Mouse (Mus musculus) myocyte (in vitro differentiated cells): ENCODE data around the gene Dvl3. TPM values are rescaled to one million over a fixed set of nuclear protein-coding genes. Genes with fewer than 3 reads are reported as not detected.
A peak's percentile ranks its signal among the peaks of the same experiment; 100 is the strongest.

Experiments
- H3K27me3 ChIP-seq: one replicate; pipeline ENCODE4 v1.6.1; 2011; ENCODE audit not compliant: control insufficient read depth, insufficient read depth, insufficient read length
- H3K36me3 ChIP-seq: one replicate; pipeline ENCODE4 v1.6.1; 2011; ENCODE audit not compliant: control insufficient read depth, insufficient read depth
- H3K4me2 ChIP-seq: one replicate; pipeline ENCODE4 v1.6.1; 2011; ENCODE audit warnings: low read depth, control low read depth
- H3K4me3 ChIP-seq: one replicate; pipeline ENCODE4 v1.5.1; 2011; ENCODE audit warnings: mild to moderate bottlenecking, control low read depth, moderate library complexity
- H3K79me2 ChIP-seq: one replicate; pipeline ENCODE4 v1.6.1; 2011; ENCODE audit not compliant: control insufficient read depth, insufficient read depth
- H3ac ChIP-seq: one replicate; pipeline ENCODE4 v1.6.1; 2011; ENCODE audit not compliant: control insufficient read depth, insufficient read length
- CEBPB ChIP-seq: IDR thresholded peaks from 2 replicates; pipeline ENCODE4 v1.6.1; 2011; ENCODE audit warnings: mild to moderate bottlenecking, moderate library complexity; ENCODE audit not compliant: poor library complexity, insufficient read depth, severe bottlenecking
- E2F4 ChIP-seq: IDR thresholded peaks from one replicate; pipeline ENCODE4 v1.6.1; 2011; ENCODE audit warnings: mild to moderate bottlenecking, control low read depth, moderate library complexity; ENCODE audit not compliant: insufficient read depth
- MAX ChIP-seq: IDR thresholded peaks from one replicate; pipeline ENCODE4 v1.6.1; 2011; ENCODE audit warnings: low read depth, mild to moderate bottlenecking, control low read depth
- MYOD1 ChIP-seq, 3 experiments: IDR thresholded peaks; one replicate each; pipeline ENCODE4 v1.6.1; 2011; ENCODE audit warnings: control low read depth in 2 of 3, low read depth in 2 of 3, mild to moderate bottlenecking in 2 of 3, moderate library complexity in 1 of 3; ENCODE audit not compliant: insufficient read length in 2 of 3, control insufficient read depth in 1 of 3
- MYOG ChIP-seq, 3 experiments: IDR thresholded peaks; one replicate each; pipeline ENCODE4 v1.6.1; 2011; ENCODE audit warnings: control low read depth in 2 of 3, low read depth in 2 of 3, mild to moderate bottlenecking in 2 of 3; ENCODE audit not compliant: insufficient read length in 2 of 3, control insufficient read depth in 1 of 3, insufficient read depth in 1 of 3
- POLR2A ChIP-seq: IDR thresholded peaks from one replicate; pipeline ENCODE4 v1.6.1; 2011; ENCODE audit warnings: low read depth, mild to moderate bottlenecking, control low read depth, moderate library complexity; ENCODE audit not compliant: insufficient read length
- POLR2AphosphoS2 ChIP-seq: IDR thresholded peaks from one replicate; pipeline ENCODE4 v1.6.1; 2011; ENCODE audit warnings: low read depth, control low read depth; ENCODE audit not compliant: insufficient read length
- REST ChIP-seq: IDR thresholded peaks from one replicate; pipeline ENCODE4 v1.6.1; 2011; ENCODE audit warnings: mild to moderate bottlenecking, control low read depth, moderate library complexity; ENCODE audit not compliant: insufficient read depth, insufficient read length
- SRF ChIP-seq: IDR thresholded peaks from one replicate; pipeline ENCODE4 v1.6.1; 2011; ENCODE audit warnings: low read depth; ENCODE audit not compliant: control insufficient read depth, insufficient read length
- TCF12 ChIP-seq: IDR thresholded peaks from one replicate; pipeline ENCODE4 v1.6.1; 2011; ENCODE audit warnings: mild to moderate bottlenecking, control low read depth; ENCODE audit not compliant: poor library complexity, insufficient read depth, severe bottlenecking
- TCF3 ChIP-seq: IDR thresholded peaks from one replicate; pipeline ENCODE4 v1.6.1; 2011; ENCODE audit warnings: low read depth, control low read depth; ENCODE audit not compliant: insufficient read length
- USF1 ChIP-seq: IDR thresholded peaks from one replicate; pipeline ENCODE4 v1.6.1; 2011; ENCODE audit warnings: low read depth, mild to moderate bottlenecking, control low read depth, moderate library complexity
- polyA plus RNA-seq: library from polyadenylated mRNA; unstranded; fragments of >200 nt; fragmentation: generic; extraction: Trizol; gene quantifications from one replicate; pipeline ENCODE4 v1.2.1, GENCODE M21; 2012; ENCODE audit warnings: missing spikeins

Gene Dvl3
- polyA plus RNA-seq, 1 experiment, result 32.9 TPM

- Histone ChIP-seq H3K4me2 (no peak overlapping the region), H3K36me3 (peaks cover 42% of the 10 kb centered on the region), H3K79me2 (no peaks in the 10 kb centered on the region), H3ac (no peak overlapping the region), H3K27me3 (no peaks in the 10 kb centered on the region), H3K4me3 (no peak overlapping the region)
- TF ChIP-seq TCF12 (no peak), TCF3 (no peak), POLR2AphosphoS2 (no peak), MYOD1 (IDR thresholded peaks at IDR 0.05; ENCODE audit: control insufficient read depth in 1 of 3, insufficient read length in 2 of 3, low read depth in 2 of 3) (no peak), USF1 (no peak), E2F4 (no peak), MYOG (IDR thresholded peaks at IDR 0.05; ENCODE audit: control insufficient read depth in 1 of 3, insufficient read depth in 1 of 3, insufficient read length in 2 of 3, low read depth in 2 of 3) (no peak), POLR2A (no peak), MAX (no peak), REST (no peak), CEBPB (no peak), SRF (no peak)
Measured at GRCm38 (mm10) chr16:20509349-20509748, 7.4 kb upstream of the Dvl3 start.

DNA sequence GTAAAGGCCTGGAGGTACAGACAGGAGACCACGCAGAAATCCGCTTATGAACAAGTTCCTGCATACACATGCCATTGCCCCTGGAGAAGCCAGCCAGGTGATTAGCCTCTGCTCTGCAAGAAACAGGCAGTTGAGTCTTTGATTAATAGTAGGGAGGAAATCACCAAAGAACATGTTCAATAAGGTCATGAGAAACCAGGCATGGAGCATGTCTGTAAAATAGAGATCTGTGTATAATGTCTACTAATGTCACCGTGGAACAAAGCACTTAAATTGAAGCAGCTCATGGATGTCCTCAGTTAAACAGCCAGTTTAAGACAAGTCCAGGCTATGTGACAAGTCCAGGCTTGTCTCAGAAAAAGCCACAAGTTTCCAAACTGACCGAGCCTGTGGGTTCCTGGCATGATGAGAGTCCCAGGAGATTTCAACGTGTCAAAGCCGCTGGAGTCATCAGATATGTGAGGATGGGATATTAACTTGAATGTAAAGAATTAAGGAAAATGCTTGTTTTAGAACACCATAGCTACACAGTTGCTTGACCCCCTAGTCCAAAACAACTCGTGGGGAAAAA, 5.4 kb upstream of the Dvl3 start:
- no peak overlapping the region for H3K4me3 ChIP-seq
- TF ChIP-seq USF1 (no peak), POLR2A (no peak), POLR2AphosphoS2 (no peak), CEBPB (no peak), MAX (no peak), TCF12 (no peak), TCF3 (no peak), REST (no peak), E2F4 (no peak), MYOG (IDR thresholded peaks at IDR 0.05; ENCODE audit: control insufficient read depth in 1 of 3, insufficient read depth in 1 of 3, insufficient read length in 2 of 3, low read depth in 2 of 3) (no peak), MYOD1 (IDR thresholded peaks at IDR 0.05; ENCODE audit: control insufficient read depth in 1 of 3, insufficient read length in 2 of 3, low read depth in 2 of 3) (no peak)
- no peaks in the 10 kb centered on the region for H3K27me3 ChIP-seq
- H3K36me3 ChIP-seq, result peaks cover 30% of the 10 kb centered on the region
- H3ac ChIP-seq, result no peak overlapping the region
- H3K79me2 ChIP-seq, result no peaks in the 10 kb centered on the region
- no peak overlapping the region for H3K4me2 ChIP-seq

DNA sequence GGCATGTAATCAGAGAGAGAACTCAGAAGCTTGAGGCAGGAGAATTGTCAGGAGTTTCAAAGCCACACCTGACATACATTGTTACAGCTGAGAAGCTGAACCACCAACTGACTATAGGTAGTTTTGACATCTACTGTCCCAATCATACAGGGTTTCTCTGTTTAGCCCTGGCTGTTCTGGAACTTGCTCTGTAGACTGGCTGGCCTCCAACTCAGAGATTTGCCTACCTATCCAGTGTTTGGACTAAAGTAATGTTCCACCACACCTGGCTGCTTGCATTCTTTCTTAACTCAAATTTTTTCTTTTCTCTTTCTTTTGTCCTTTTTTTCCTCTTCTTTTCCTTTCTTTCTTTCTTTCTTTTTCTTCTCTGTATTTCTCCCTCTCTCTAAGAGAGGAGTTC, 750 bp upstream of the Dvl3 start:
- peaks cover 35% of the 10 kb centered on the region for H3K79me2 ChIP-seq
- H3K4me3 ChIP-seq, result peak overlapping the region; percentile 73
- peaks cover 8% of the 10 kb centered on the region for H3K36me3 ChIP-seq
- peak overlapping the region; percentile 93 for H3K4me2 ChIP-seq
- H3K27me3 ChIP-seq, result no peaks in the 10 kb centered on the region
- TF ChIP-seq POLR2AphosphoS2 (no peak), MYOD1 (IDR thresholded peaks at IDR 0.05; ENCODE audit: control insufficient read depth in 1 of 3, insufficient read length in 2 of 3, low read depth in 2 of 3) (no peak), SRF (no peak), REST (no peak), MAX (no peak), POLR2A (no peak), MYOG (IDR thresholded peaks at IDR 0.05; ENCODE audit: control insufficient read depth in 1 of 3, insufficient read depth in 1 of 3, insufficient read length in 2 of 3, low read depth in 2 of 3) (no peak), USF1 (no peak), CEBPB (no peak), TCF3 (no peak), E2F4 (no peak), TCF12 (no peak)
- H3ac ChIP-seq, result no peak overlapping the region

GRCm38 (mm10) chr16:20517216-20517615, 434 bp downstream of the Dvl3 start:
- TF ChIP-seq TCF3 (no peak), MAX (no peak), POLR2A (no peak), REST (no peak), POLR2AphosphoS2 (no peak), USF1 (no peak)
- H3K36me3 ChIP-seq, result peaks cover 7% of the 10 kb centered on the region

GRCm38 (mm10) chr16:20517701-20518374, 1.1 kb downstream of the Dvl3 start:
- peak overlapping the region; percentile 73 for H3K4me3 ChIP-seq
- peaks cover 7% of the 10 kb centered on the region for H3K36me3 ChIP-seq
- H3K27me3 ChIP-seq, result no peaks in the 10 kb centered on the region
- H3K4me2 ChIP-seq, result peak overlapping the region; percentile 82
- H3ac ChIP-seq, result peak overlapping the region; percentile 59
- peaks cover 42% of the 10 kb centered on the region for H3K79me2 ChIP-seq
- TF ChIP-seq TCF3 (no peak), TCF12 (peak; percentile 14), REST (no peak), MYOD1 (IDR thresholded peaks at IDR 0.05; ENCODE audit: control insufficient read depth in 1 of 3, insufficient read length in 2 of 3, low read depth in 2 of 3) (peak; percentile 26 to 77 (median 56)), USF1 (no peak), MYOG (IDR thresholded peaks at IDR 0.05; ENCODE audit: control insufficient read depth in 1 of 3, insufficient read depth in 1 of 3, insufficient read length in 2 of 3, low read depth in 2 of 3) (peak; percentile 49 to 83 (median 56)), SRF (no peak), E2F4 (no peak), POLR2AphosphoS2 (no peak), MAX (no peak), CEBPB (no peak), POLR2A (peak; percentile 11)

More at GRCm38 (mm10) chr16:20517216-20517615, 434 bp downstream of the Dvl3 start:
- Histone ChIP-seq H3K4me2 (peak overlapping the region; percentile 82), H3K79me2 (peaks cover 42% of the 10 kb centered on the region), H3ac (peak overlapping the region; percentile 59), H3K27me3 (no peaks in the 10 kb centered on the region), H3K4me3 (peak overlapping the region; percentile 73)
